Mouse (Mus musculus) stomach, postnatal 0 days (tissue): ENCODE results near the gene Rag2. TPM values are rescaled to one million over a fixed set of nuclear protein-coding genes. Genes with fewer than 3 reads are reported as not detected.
A peak's percentile ranks its signal among the peaks of the same experiment; 100 is the strongest.

Experiments used
- ATAC-seq: fragments of 200-750 bp; cut with Nextera tagmentation; 2 replicates; pipeline ENCODE4 v1.8.0; 2017; ENCODE audit not compliant: low FRiP score, low TSS enrichment
- DNase-seq: peaks from one replicate; pipeline ENCODE4 v3.0.0-alpha.2; 2016; ENCODE audit warnings: low spot score
- H3K27ac ChIP-seq: fragments of 300-500 bp; sonication (generic); replicated peaks from 2 replicates; pipeline ENCODE4 v1.5.1; 2014; ENCODE audit warnings: mild to moderate bottlenecking, control low read depth
- H3K27me3 ChIP-seq: fragments of 300-500 bp; sonication (generic); 2 replicates; pipeline ENCODE4 v1.6.1; 2014; ENCODE audit warnings: low read length; ENCODE audit not compliant: control insufficient read depth, insufficient read depth
- H3K36me3 ChIP-seq: fragments of 300-500 bp; sonication (generic); 2 replicates; pipeline ENCODE4 v1.6.1; 2014; ENCODE audit warnings: low read length, mixed read lengths; ENCODE audit not compliant: control insufficient read depth, insufficient read depth
- H3K4me1 ChIP-seq: fragments of 300-500 bp; sonication (generic); replicated peaks from 2 replicates; pipeline ENCODE4 v1.6.1; 2014; ENCODE audit warnings: antibody characterized with exemption; ENCODE audit not compliant: control insufficient read depth, insufficient read depth
- H3K4me2 ChIP-seq: fragments of 300-500 bp; sonication (generic); replicated peaks from 2 replicates; pipeline ENCODE4 v1.6.1; 2014; ENCODE audit warnings: low read depth, mild to moderate bottlenecking, control low read depth, moderate library complexity
- H3K4me3 ChIP-seq: fragments of 300-500 bp; sonication (generic); 2 replicates; pipeline ENCODE4 v1.5.1; 2014; ENCODE audit warnings: low read depth, low read length, control low read depth
- H3K9ac ChIP-seq: fragments of 300-500 bp; sonication (generic); 2 replicates; pipeline ENCODE4 v1.6.1; 2014; ENCODE audit warnings: mild to moderate bottlenecking, low read length, control low read depth, mixed read lengths
- H3K9me3 ChIP-seq: fragments of 300-500 bp; sonication (generic); 2 replicates; pipeline ENCODE4 v1.6.1; 2016; ENCODE audit warnings: low read length; ENCODE audit not compliant: control insufficient read depth
- CTCF ChIP-seq: IDR thresholded peaks from 2 replicates; pipeline ENCODE4 v1.5.1; 2016; ENCODE audit warnings: antibody characterized with exemption, low read depth, mild to moderate bottlenecking, moderate library complexity
- EP300 ChIP-seq: optimal IDR thresholded peaks from 2 replicates; pipeline ENCODE3; 2016; ENCODE audit warnings: antibody characterized with exemption
- WGBS: fragments of 180-500 bp; shearing (Covaris S2); extraction: QIAGEN DNeasy Blood & Tissue Kit; methylation state at CpG from one replicate; pipeline ENCODE4 v1.1.7; 2014; 5-methylcytosine and 5-hydroxymethylcytosine counted together
- polyA plus RNA-seq: library from polyadenylated mRNA; unstranded; fragments of >200 nt; fragmentation: Nextera tagmentation; extraction: Ambion mirVana; gene quantifications from 2 replicates; pipeline ENCODE4 v1.2.1, GENCODE M21; 2015

Gene Rag2
- polyA plus RNA-seq, 1 experiment from 2014 or later, result not detected

- Histone ChIP-seq H3K27me3 (no peaks in the 10 kb centered on the region), H3K36me3 (no peaks in the 10 kb centered on the region), H3K4me3 (no peak overlapping the region), H3K4me1 (no peaks in the 10 kb centered on the region), H3K9me3 (no peaks in the 10 kb centered on the region), H3K9ac (no peak overlapping the region), H3K4me2 (no peak overlapping the region), H3K27ac (no peak overlapping the region)
- DNase-seq, result no peak
- ATAC-seq, result no peak
- TF ChIP-seq CTCF, result no peak
- WGBS, result 78% methylated on average over 2 of the region's 2 CpGs
These were observed 23.8 kb downstream of the Rag2 start for GRCm38 (mm10) chr2:101648361-101648760.

GRCm38 (mm10) chr2:101649114-101649671 lies 24.7 kb downstream of the Rag2 start, which contains the start of the genes Rag1 and B230118H07Rik:
TSS of gene Rag1 (minus strand) at chr2:101649501.
TSS of gene B230118H07Rik (minus strand) at chr2:101649532.
- 36% methylated on average over 8 of the region's 8 CpGs for WGBS
- no peak for ATAC-seq
- H3K27ac ChIP-seq, result no peak within 1 kb of the TSS

GRCm38 (mm10) chr2:101650446-101650845 lies 25.9 kb downstream of the Rag2 start:
- H3K4me3 ChIP-seq, result no peak overlapping the region
- ATAC-seq (no peak), DNase-seq (no peak)
- H3K36me3 ChIP-seq, result no peaks in the 10 kb centered on the region
- H3K27ac ChIP-seq, result no peak overlapping the region
- no peaks in the 10 kb centered on the region for H3K9me3 ChIP-seq
- no peak overlapping the region for H3K4me2 ChIP-seq
- H3K4me1 ChIP-seq, result no peaks in the 10 kb centered on the region
- TF ChIP-seq CTCF, result no peak
- TF ChIP-seq EP300, result no peak
- 44% methylated on average over 1 of the region's 1 CpGs for WGBS
- no peak overlapping the region for H3K9ac ChIP-seq
- no peaks in the 10 kb centered on the region for H3K27me3 ChIP-seq

More at GRCm38 (mm10) chr2:101649114-101649671, 24.7 kb downstream of the Rag2 start, which contains the start of the genes Rag1 and B230118H07Rik:
- Histone ChIP-seq H3K9me3 (no peaks in the 10 kb centered on the region), H3K36me3 (no peaks in the 10 kb centered on the region), H3K4me2 (no peak within 1 kb of the TSS), H3K4me3 (no peak within 1 kb of the TSS), H3K27me3 (no peaks in the 10 kb centered on the region), H3K4me1 (no peaks in the 10 kb centered on the region), H3K9ac (no peak within 1 kb of the TSS)
- TF ChIP-seq EP300, result no peak
- no peak for TF ChIP-seq CTCF
- DNase-seq, result no peak

- Histone ChIP-seq H3K27me3 (no peaks in the 10 kb centered on the region), H3K4me1 (no peaks in the 10 kb centered on the region), H3K9me3 (no peaks in the 10 kb centered on the region), H3K9ac (no peak overlapping the region), H3K27ac (no peak overlapping the region), H3K4me3 (0 out of 2 replicates have a peak overlapping the region, but pooled peaks have one; percentile 19), H3K36me3 (no peaks in the 10 kb centered on the region), H3K4me2 (peak overlapping the region; percentile 46)
- WGBS, result 41% methylated on average over 14 of the region's 14 CpGs
- TF ChIP-seq CTCF (no peak), EP300 (no peak)
- DNase-seq, result no peak
- ATAC-seq, result no peak
These were observed 27.8 kb downstream of the Rag2 start for GRCm38 (mm10) chr2:101652204-101652920.

GRCm38 (mm10) chr2:101652921-101653597 lies 28.5 kb downstream of the Rag2 start:
- Histone ChIP-seq H3K27me3 (no peaks in the 10 kb centered on the region), H3K36me3 (no peaks in the 10 kb centered on the region), H3K4me3 (0 out of 2 replicates have a peak overlapping the region, but pooled peaks have one; percentile 19), H3K9me3 (no peaks in the 10 kb centered on the region), H3K27ac (no peak overlapping the region), H3K4me1 (no peaks in the 10 kb centered on the region), H3K9ac (no peak overlapping the region), H3K4me2 (peak overlapping the region; percentile 46)
- WGBS, result 18% methylated on average over 14 of the region's 14 CpGs
- ATAC-seq (no peak), DNase-seq (peak; percentile 62)
- TF ChIP-seq EP300, result no peak
- TF ChIP-seq CTCF, result peak; percentile 82
